Mouse (Mus musculus) brain, embryonic 14.5 days (tissue): ENCODE data around the gene Tnfrsf25.

Experiments
- CTCF ChIP-seq: fragments of 200-500 bp; IDR thresholded peaks from 2 replicates; pipeline ENCODE4 v1.5.1; 2012; ENCODE audit warnings: inconsistent platforms, mild to moderate bottlenecking, moderate library complexity, borderline replicate concordance; ENCODE audit not compliant: insufficient read depth, insufficient read length; ENCODE audit errors: extremely low read depth
- POLR2A ChIP-seq: fragments of 200-500 bp; IDR thresholded peaks from 2 replicates; pipeline ENCODE4 v1.6.1; 2012; ENCODE audit warnings: mild to moderate bottlenecking, inconsistent platforms, borderline replicate concordance; ENCODE audit not compliant: poor library complexity, insufficient read depth, insufficient read length, severe bottlenecking; ENCODE audit errors: extremely low read depth

DNA sequence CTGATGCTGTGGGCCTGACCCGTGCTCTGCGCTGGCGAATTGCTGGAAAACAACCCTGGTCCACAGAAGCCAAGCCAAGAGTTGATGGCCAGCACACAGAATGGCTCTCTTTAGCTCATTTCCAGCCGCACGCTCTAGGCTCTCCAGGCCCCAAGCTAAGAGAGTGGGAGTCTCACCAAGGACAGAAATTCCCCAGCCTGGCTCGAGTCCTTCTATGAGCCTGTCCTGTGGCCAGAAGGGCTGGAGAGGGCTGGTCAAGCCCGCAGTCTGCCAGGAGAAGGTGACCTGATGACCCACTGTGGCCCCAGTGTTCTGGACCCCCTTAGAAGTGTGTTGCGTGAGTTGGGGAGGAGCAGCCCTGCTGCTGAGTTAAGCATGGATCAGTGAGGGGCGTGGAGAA lies 38.5 kb upstream of the Tnfrsf25 start:
- TF ChIP-seq CTCF (no peak), POLR2A (no peak)
